Mouse (Mus musculus) layer of hippocampus, postnatal 14 days (tissue): Measurements from ENCODE around the gene Ddx3y. TPM values are rescaled to one million over a fixed set of nuclear protein-coding genes. Genes with fewer than 3 reads are reported as not detected.

ENCODE experiments used
- DNase-seq, 2 experiments: peaks; one replicate each; pipeline ENCODE4 v3.0.0; 2021 to 2022; ENCODE audit warnings: low spot score in 2 of 2, mixed read lengths in 1 of 2
- long read RNA-seq, 2 experiments: library from polyadenylated mRNA; stranded (forward); transcript quantifications; one replicate each; pipeline ENCODE4 v2.0.0; 2021
- total RNA-seq, 2 experiments: library from RNA; stranded (reverse); gene quantifications; 2 replicates each; pipeline ENCODE4 v1.2.3; 2021

Ddx3y gene
- total RNA-seq = 10 to 100 TPM in 1 of 2 experiments, not detected in 1; 50.0 TPM
- long read RNA-seq, experiment 1, full-length matches to known transcripts = 25 of 50 reads
- long read RNA-seq, experiment 1, partial matches to known transcripts = 4 of 50 reads
- long read RNA-seq, experiment 1, other reads (novel, unspliced or antisense) = 21 of 50 reads
- long read RNA-seq, experiment 2 = 0 reads

DNA sequence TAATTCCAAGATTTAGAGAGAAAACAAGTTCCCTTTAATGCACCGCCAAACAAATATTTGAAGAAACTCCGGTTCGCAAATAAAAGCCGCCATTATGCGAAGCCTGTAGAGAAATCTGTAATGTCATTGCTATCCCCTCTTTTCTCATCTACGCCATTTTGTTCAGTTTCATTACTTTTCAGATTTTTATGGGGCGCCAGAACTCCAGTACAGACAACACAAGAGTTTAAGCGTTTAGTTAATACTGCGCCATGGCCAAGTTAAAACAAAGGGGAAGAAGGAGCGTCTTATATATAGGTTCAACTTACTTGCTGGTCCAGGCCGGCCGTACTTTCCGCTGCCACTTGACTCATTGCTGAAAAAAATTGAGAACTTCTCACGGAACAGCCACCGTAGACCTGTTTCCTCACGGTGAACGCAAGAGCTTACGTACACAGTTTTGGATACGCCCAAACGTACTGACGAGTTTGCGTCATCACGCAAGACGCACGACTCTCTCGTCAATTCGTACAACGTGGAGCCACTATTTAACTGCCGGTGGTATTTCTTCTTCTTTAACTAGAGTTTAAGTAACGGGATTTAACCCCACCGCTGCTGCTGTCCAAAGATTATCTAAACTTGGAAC lies at the start of gene Ddx3y:
TSS of gene Ddx3y (minus strand) at position 459 of the 625 bp plus-strand sequence.
- peak in 1 of 2 experiments; percentile 50 for DNase-seq

GRCm38 (mm10) chrY:1293708-1294107 lies 7.3 kb upstream of the Ddx3y start:
- DNase-seq = no peak

DNA sequence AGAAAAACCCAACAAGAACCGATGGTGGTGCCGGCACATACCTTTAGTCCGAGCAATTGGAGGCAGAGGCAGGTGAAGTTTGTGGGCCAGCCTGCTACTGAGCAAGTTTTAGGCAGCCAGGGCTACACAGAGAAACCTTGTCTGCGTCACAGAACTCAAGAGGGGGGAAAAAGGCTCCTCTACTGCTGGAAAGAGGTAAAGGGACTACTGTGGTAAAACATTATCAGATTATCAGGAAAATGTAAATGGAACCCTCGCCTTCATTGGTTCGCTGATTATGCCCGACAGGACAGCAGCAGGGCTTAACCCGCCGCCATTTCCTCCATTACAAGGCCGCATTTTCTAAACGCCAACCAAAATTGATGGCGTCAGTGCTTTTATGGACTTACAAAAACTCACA lies 694 bp downstream of the Ddx3y start:
- DNase-seq = peak in 1 of 2 experiments; percentile 9

GRCm38 (mm10) chrY:1246117-1246516 lies 40.3 kb downstream of the Ddx3y start:
- no peak for DNase-seq

DNA sequence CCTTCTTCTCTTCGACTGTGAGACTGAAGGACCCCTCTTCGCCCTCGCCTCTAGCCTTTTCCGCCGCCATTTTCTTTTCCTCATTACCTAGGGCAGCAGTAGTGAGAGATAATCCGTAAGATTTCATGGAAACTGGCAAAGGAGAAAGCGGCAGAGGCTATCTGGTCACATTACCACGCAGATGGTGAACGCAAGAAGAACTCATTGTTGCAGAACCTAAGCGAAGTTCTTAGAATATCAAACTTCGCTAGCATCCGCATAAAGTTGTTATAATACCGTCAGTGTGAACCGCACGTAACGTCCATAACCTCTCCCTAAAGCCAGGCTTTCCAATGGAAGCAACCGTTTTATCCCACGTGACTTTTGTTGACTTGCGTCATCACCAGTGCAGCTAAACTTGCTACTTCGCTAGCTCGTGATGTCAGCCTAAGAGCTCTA lies 41.0 kb downstream of the Ddx3y start, which contains the start of gene Uty:
TSS of gene Uty (minus strand) at position 334 of the 438 bp plus-strand sequence.
- peak in 1 of 2 experiments; percentile 54 for DNase-seq

DNA sequence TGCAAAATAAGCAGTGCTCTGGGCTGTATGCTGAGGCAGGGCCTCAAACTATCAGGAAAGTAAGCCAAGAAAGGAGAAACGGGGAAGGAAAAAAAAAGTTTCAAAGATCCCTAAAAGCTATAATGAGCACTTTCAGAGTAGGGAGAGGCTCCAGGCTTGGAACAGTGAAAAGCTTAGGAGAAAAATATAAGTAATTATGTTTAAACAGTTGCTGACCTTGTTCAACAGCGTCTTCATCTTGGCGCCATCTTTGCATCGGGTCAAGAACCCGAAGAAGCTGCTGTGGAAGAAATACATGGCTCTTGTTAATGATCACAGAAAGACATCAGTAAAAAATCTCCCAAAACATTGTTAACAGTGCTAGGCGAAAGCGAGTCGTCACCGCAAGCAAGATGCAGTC lies 41.5 kb downstream of the Ddx3y start:
- DNase-seq = no peak

- no peak for DNase-seq
Measured at GRCm38 (mm10) chrY:1244421-1244820, 42.0 kb downstream of the Ddx3y start.

DNA sequence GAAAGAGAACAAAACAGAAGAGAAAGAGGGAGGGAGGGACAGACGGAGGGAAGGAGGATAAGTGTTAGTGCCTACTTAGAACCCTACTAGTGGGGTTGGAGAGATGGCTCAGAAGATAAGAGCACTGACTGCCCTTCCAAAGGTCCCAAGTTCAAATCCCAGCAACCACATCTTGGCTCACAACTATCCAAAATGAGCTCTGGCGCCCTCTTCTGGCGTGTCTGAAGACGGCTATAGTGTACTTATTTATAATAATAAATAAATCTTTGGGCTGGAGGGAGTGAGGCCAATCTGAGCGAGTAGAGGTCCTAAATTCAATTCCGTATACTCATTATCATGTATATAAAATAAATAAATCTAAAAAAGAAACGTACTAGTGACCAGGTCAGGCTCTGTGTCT lies 66.4 kb downstream of the Ddx3y start:
- DNase-seq = no peak

Other genes with a start within 250 kb of the Ddx3y start
- gene Uty, start 40.9 kb downstream of the Ddx3y start, total RNA-seq = 10 to 100 TPM in 1 of 2 experiments, not detected in 1; 26.7 TPM
- not detected for gene Usp9y, start 173.2 kb upstream of the Ddx3y start, total RNA-seq